In genomic region chr7:132669999-132670862, GRCm38 (mm10) we compare ENCODE assay signal across 12 mouse cellular contexts. TPM values are rescaled to one million over a fixed set of nuclear protein-coding genes. Genes with fewer than 3 reads are reported as not detected.
DNase-seq lines count a peak whose midpoint lies in the region; ATAC-seq and TF ChIP-seq lines count a peak whose summit lies in the region.
"Had no signal": no experiment of that assay in that cellular context is flagged by ENCODE, and none has a peak within 500 bp of the region (broad histone marks: within the 10 kb centered on the region; RNA-seq: fewer than 3 reads in every experiment).

No protein-coding gene starts in this region.

- H3K4me1 ChIP-seq in lung, embryonic 16.5 days (replicated peaks; ENCODE audit: control insufficient read depth, insufficient read depth, low read length), result peaks cover 25% of the 10 kb centered on the region

- no peak for TF ChIP-seq CTCF in gastrocnemius, adult 2 months (IDR thresholded peaks at IDR 0.05)

- no peaks in the 10 kb centered on the region for H3K36me3 ChIP-seq in lung, embryonic 16.5 days (ENCODE audit: control insufficient read depth, insufficient read depth, low read length)
- H3K36me3 ChIP-seq: G1E had no signal

- H3K27ac ChIP-seq in gastrocnemius, adult 2 months, result peak overlapping the region; percentile 86
- H3K27ac ChIP-seq in lung, embryonic 16.5 days (ENCODE audit: low read length), result peak overlapping the region; percentile 88

- H3K27me3 ChIP-seq in lung, embryonic 16.5 days (ENCODE audit: control insufficient read depth, insufficient read depth, low read depth, low read length), result no peaks in the 10 kb centered on the region

- WGBS in lung, embryonic 16.5 days, result 66% methylated on average over 20 of the region's 20 CpGs

- H3K4me3 ChIP-seq in gastrocnemius, adult 2 months, result no peak overlapping the region
- no peak overlapping the region for H3K4me3 ChIP-seq in lung, embryonic 16.5 days (ENCODE audit: low read length)

- peak overlapping the region; percentile 35; the same call in 1 of the 2 replicates for H3K9ac ChIP-seq in lung, embryonic 16.5 days (ENCODE audit: low read length)

- DNase-seq in gastrocnemius, adult 2 months, result peak; percentile 51
- no peak for DNase-seq in gastrocnemius, postnatal 10 days
- peak; percentile 26 to 34 for DNase-seq in urinary bladder, adult 18-20 months (ENCODE audit: low spot score in 2 of 2)
- DNase-seq in urinary bladder, postnatal 4 days (ENCODE audit: low spot score in 2 of 2), result no peak
- no peak for DNase-seq in retina, embryonic 14.5 days (ENCODE audit: low spot score)
- no peak for DNase-seq in right cerebral cortex, postnatal 4 days
- DNase-seq: B cell, adult 2 months; cerebellum, postnatal 25 days had no signal

- ATAC-seq in lung, embryonic 16.5 days (ENCODE audit: low read depth), result peak; percentile 53
- no peak for ATAC-seq in erythroblast, adult 5-6 weeks (replicated peaks; ENCODE audit: low FRiP score, poor library complexity, severe bottlenecking)
- ATAC-seq: activated CD4-positive, CD25-positive, alpha-beta regulatory T cell, adult 4 months had no signal

- H3K9me3 ChIP-seq in lung, embryonic 16.5 days (ENCODE audit: control insufficient read depth, low read length), result no peaks in the 10 kb centered on the region
- H3K9me3 ChIP-seq: G1E had no signal

- H3K4me2 ChIP-seq in lung, embryonic 16.5 days (ENCODE audit: low read depth, low read length), result no peak overlapping the region

- intact Hi-C loops in gastrocnemius, adult 2 months (cut with DNase I), result loop anchor here (5.0 kb wide), 1 partner anchor 322 kb away; no protein-coding TSS in a partner anchor

RNA-seq across cellular contexts. Expression of gene Lhpp, which starts 59.8 kb away (rescaled TPM):
- total RNA-seq in gastrocnemius, adult 2 months (2021), result 10 to 100 TPM; 10.8 to 11.1 TPM
- 10 to 100 TPM in 1 of 2 experiments, 1 to 10 TPM in 1; 9.6 to 11.7 TPM for total RNA-seq in gastrocnemius, postnatal 10 days (2021)
- 15.9 and 18.8 TPM in 2 replicates for polyA plus RNA-seq in lung, embryonic 16.5 days (2015; fragmentation: Nextera tagmentation; extraction: Ambion mirVana)
- not detected in 2 replicates for total RNA-seq in erythroblast, adult 5-6 weeks (2015; ENCODE audit: low replicate concordance)
- 0.68 and 1.1 TPM in 2 replicates for total RNA-seq in erythroblast, adult 5-6 weeks (2017; ENCODE audit: low replicate concordance)

Comparison
In these comparisons a context has a peak if more than half of its experiments do, and no peak if none do; other contexts are left out.
1. DNase-seq: peak in gastrocnemius, adult 2 months (single experiment) and urinary bladder, adult 18-20 months (2 of 2); none in gastrocnemius, postnatal 10 days (single experiment), urinary bladder, postnatal 4 days (0 of 2), retina, embryonic 14.5 days (single experiment) and right cerebral cortex, postnatal 4 days (single experiment).
2. RNA of gene Lhpp, which starts 59.8 kb away (total RNA-seq): 9.6 to 11.7 TPM in gastrocnemius, postnatal 10 days and 10.8 to 11.1 TPM in gastrocnemius, adult 2 months; 0.68 to 1.1 TPM in erythroblast, adult 5-6 weeks; every median in the first group is over 4 times any median in the second.